ENCODE assay signal across 24 mouse cellular contexts in genomic region chr2:52475854-52476253, GRCm38 (mm10). TPM values are rescaled to one million over a fixed set of nuclear protein-coding genes. Genes with fewer than 3 reads are reported as not detected.
A peak's percentile ranks its signal among the peaks of the same experiment; 100 is the strongest.
DNase-seq lines count a peak whose midpoint lies in the region; TF ChIP-seq lines count a peak whose summit lies in the region.
"Had no signal": no experiment of that assay in that cellular context is flagged by ENCODE, and none has a peak within 500 bp of the region (broad histone marks: within the 10 kb centered on the region; RNA-seq: fewer than 3 reads in every experiment).

No protein-coding gene starts in this region.

- no peak for TF ChIP-seq CTCF in heart, adult 2 months (IDR thresholded peaks at IDR 0.05)
- no peak for TF ChIP-seq CTCF in cerebellum, adult 2 months (IDR thresholded peaks at IDR 0.05; ENCODE audit: borderline replicate concordance, insufficient read depth, low read depth, low read length)

- no peaks in the 10 kb centered on the region for H3K79me2 ChIP-seq in heart, adult 2 months (replicated peaks; ENCODE audit: control insufficient read depth, insufficient read depth, low read length)

- intact Hi-C loops in heart, adult 2 months (cut with DNase I) = no loop called here

- H3K4me1 ChIP-seq in heart, adult 2 months (ENCODE audit: control insufficient read depth, insufficient read depth, low read length) = no peaks in the 10 kb centered on the region; the same call in 1 of the 2 replicates
- H3K4me1 ChIP-seq in cerebellum, adult 2 months (ENCODE audit: control insufficient read depth, insufficient read depth, low read length) = peaks cover 56% of the 10 kb centered on the region
- H3K4me1 ChIP-seq: embryonic facial prominence, embryonic 15.5 days had no signal

- TF ChIP-seq EP300 in heart, adult 2 months (IDR thresholded peaks at IDR 0.05; ENCODE audit: insufficient read depth, low read depth, low read length) = no peak

- H3K4me3 ChIP-seq in heart, adult 2 months = no peak overlapping the region
- no peak overlapping the region for H3K4me3 ChIP-seq in cerebellum, adult 2 months (replicated peaks; ENCODE audit: insufficient read depth, low read depth, low read length)
- H3K4me3 ChIP-seq: embryonic facial prominence, embryonic 15.5 days; erythroblast, embryonic 14.5 days; forebrain, embryonic 10.5 days; gastrocnemius, adult 2 months; heart, embryonic 10.5 days; hindbrain, embryonic 12.5 days had no signal

- H3K27me3 ChIP-seq in heart, adult 2 months (ENCODE audit: control insufficient read depth, insufficient read depth, low read length) = no peaks in the 10 kb centered on the region
- H3K27me3 ChIP-seq in cerebellum, adult 2 months (ENCODE audit: control insufficient read depth, insufficient read depth, low read length) = no peaks in the 10 kb centered on the region
- H3K27me3 ChIP-seq: CH12.LX; embryonic facial prominence, embryonic 15.5 days; hindbrain, embryonic 12.5 days; Patski had no signal

- TF ChIP-seq POLR2A in heart, adult 2 months (IDR thresholded peaks at IDR 0.05; ENCODE audit: insufficient read depth, low read depth, low read length) = no peak
- TF ChIP-seq POLR2A in cerebellum, adult 2 months (IDR thresholded peaks at IDR 0.05; ENCODE audit: borderline replicate concordance, insufficient read depth, low read length) = no peak

- peak; percentile 83 for DNase-seq in heart, adult 11 months
- DNase-seq in heart, adult 2 months = no peak
- peak; percentile 92 to 97 for DNase-seq in cerebellum, adult 2 months
- peak; percentile 76 to 79 for DNase-seq in cerebellum, postnatal 10 days
- DNase-seq in layer of hippocampus, adult 18-20 months (ENCODE audit: low spot score in 2 of 2) = no peak
- DNase-seq in right cerebral cortex, postnatal 25 days = no peak
- no peak for DNase-seq in thymus, postnatal 4 days
- DNase-seq in lung, postnatal 4 days = no peak
- DNase-seq: adrenal gland, adult 2 months; adrenal gland, postnatal 25 days; embryo, embryonic 11 days; gastrocnemius, adult 2 months; gastrocnemius, postnatal 25 days; heart, postnatal 10 days; heart, postnatal 4 days; kidney, adult 11 months had no signal

- no peak overlapping the region for H3K9ac ChIP-seq in heart, adult 2 months (ENCODE audit: low read depth, low read length)
- H3K9ac ChIP-seq: embryonic facial prominence, embryonic 15.5 days; hindbrain, embryonic 12.5 days had no signal

- 94% methylated on average over 4 of the region's 4 CpGs for WGBS in heart, adult 2 months
- WGBS in cerebellum, adult 2 months = 21% methylated on average over 4 of the region's 4 CpGs

- H3K36me3 ChIP-seq in heart, adult 2 months (ENCODE audit: control insufficient read depth, insufficient read depth, low read length) = no peaks in the 10 kb centered on the region
- H3K36me3 ChIP-seq: embryonic facial prominence, embryonic 15.5 days; forebrain, embryonic 10.5 days; heart, embryonic 10.5 days had no signal

- no peak overlapping the region for H3K27ac ChIP-seq in heart, adult 2 months
- peak overlapping the region; percentile 94 for H3K27ac ChIP-seq in cerebellum, adult 2 months (ENCODE audit: insufficient read depth, low read length)
- H3K27ac ChIP-seq: embryonic facial prominence, embryonic 15.5 days; forebrain, embryonic 10.5 days; gastrocnemius, adult 2 months; hindbrain, embryonic 12.5 days; hindbrain, postnatal 0 days had no signal

RNA-seq across cellular contexts. Expression of gene Arl5a, which starts 51.2 kb away (rescaled TPM):
- total RNA-seq in heart, adult 2 months (2021) = 10 to 100 TPM; 32.5 to 33.9 TPM
- polyA plus RNA-seq in heart, adult 2 months (2012; rRNA removed) = 10.0 and 23.9 TPM in 2 replicates
- polyA plus RNA-seq in cerebellum, adult 2 months (2012; rRNA removed) = 56.7 and 57.3 TPM in 2 replicates
- 10 to 100 TPM; 61.4 to 66.2 TPM for total RNA-seq in layer of hippocampus, adult 18-20 months (2021)

Comparison
In these comparisons a context has a peak if more than half of its experiments do, and no peak if none do; other contexts are left out.
1. DNase-seq: peak in heart, adult 11 months (single experiment), cerebellum, adult 2 months (2 of 2) and cerebellum, postnatal 10 days (2 of 2); none in heart, adult 2 months (0 of 2), layer of hippocampus, adult 18-20 months (0 of 2), right cerebral cortex, postnatal 25 days (single experiment), thymus, postnatal 4 days (single experiment) and lung, postnatal 4 days (0 of 2).